Mouse (Mus musculus) spleen, postnatal 0 days (tissue): ENCODE results near the gene Dusp28. TPM values are rescaled to one million over a fixed set of nuclear protein-coding genes. Genes with fewer than 3 reads are reported as not detected.

Experiments used
- polyA plus RNA-seq: library from polyadenylated mRNA; unstranded; fragments of >200 nt; fragmentation: Nextera tagmentation; extraction: Ambion mirVana; gene quantifications from 2 replicates; pipeline ENCODE4 v1.2.1, GENCODE M21; 2015

Dusp28 gene
- 11.0 and 12.3 TPM in 2 replicates for polyA plus RNA-seq

GRCm38 (mm10) chr1:92906779-92907631, at the start of gene Dusp28:
Gene Dusp28 (plus strand): TSS chr1:92906981.

GRCm38 (mm10) chr1:92902786-92903185, 4.0 kb upstream of the Dusp28 start, which contains the start of gene Ankmy1:
Gene Ankmy1 (minus strand): TSS chr1:92902906.

GRCm38 (mm10) chr1:92910239-92910885, 3.6 kb downstream of the Dusp28 start, which contains the start of gene Rnpepl1:
Gene Rnpepl1 (plus strand): TSS chr1:92910783.

GRCm38 (mm10) chr1:92934182-92934827, 27.5 kb downstream of the Dusp28 start, which contains the start of gene Capn10:
Gene Capn10 (plus strand): TSS chr1:92934376.

GRCm38 (mm10) chr1:92950607-92951006, 43.8 kb downstream of the Dusp28 start, which contains the start of gene Gpr35:
Gene Gpr35 (plus strand): TSS chr1:92950865.

Other genes with a start within 250 kb of the Dusp28 start
- gene Gpc1, start 75.3 kb upstream of the Dusp28 start, polyA plus RNA-seq = 9.5 and 13.5 TPM in 2 replicates
- gene Ankmy1, start 4.1 kb upstream of the Dusp28 start, polyA plus RNA-seq = 0.04 TPM in 1 of 2 replicates, not detected in the other
- gene Rnpepl1, start 3.8 kb downstream of the Dusp28 start, polyA plus RNA-seq = 18.1 and 23.2 TPM in 2 replicates
- 13.7 and 15.4 TPM in 2 replicates for gene Capn10, start 27.4 kb downstream of the Dusp28 start, polyA plus RNA-seq
- gene Gpr35, start 43.9 kb downstream of the Dusp28 start, polyA plus RNA-seq = 1.8 and 2.6 TPM in 2 replicates
- 0.12 and 0.73 TPM in 2 replicates for gene Aqp12, start 99.4 kb downstream of the Dusp28 start, polyA plus RNA-seq
- gene Kif1a, start 195.0 kb downstream of the Dusp28 start, polyA plus RNA-seq = 1.9 and 2.8 TPM in 2 replicates
- 0.40 and 0.45 TPM in 2 replicates for gene Agxt, start 228.3 kb downstream of the Dusp28 start, polyA plus RNA-seq